Mouse (Mus musculus) naive thymus-derived CD4-positive, alpha-beta T cell, adult 2 months (primary cell): Measurements from ENCODE around the gene Prkn.

Source experiments
- DNase-seq: peaks from one replicate; pipeline ENCODE4 v3.0.0-alpha.2; 2011; ENCODE audit warnings: low read depth

Gene Prkn

GRCm38 (mm10) chr17:11914451-11914850, 1074.3 kb downstream of the Prkn start:
- DNase-seq = no peak

- DNase-seq = no peak
Measured at GRCm38 (mm10) chr17:11918123-11918801, 1078.1 kb downstream of the Prkn start.

- no peak for DNase-seq
Measured at GRCm38 (mm10) chr17:11919581-11919980, 1079.4 kb downstream of the Prkn start.

DNA sequence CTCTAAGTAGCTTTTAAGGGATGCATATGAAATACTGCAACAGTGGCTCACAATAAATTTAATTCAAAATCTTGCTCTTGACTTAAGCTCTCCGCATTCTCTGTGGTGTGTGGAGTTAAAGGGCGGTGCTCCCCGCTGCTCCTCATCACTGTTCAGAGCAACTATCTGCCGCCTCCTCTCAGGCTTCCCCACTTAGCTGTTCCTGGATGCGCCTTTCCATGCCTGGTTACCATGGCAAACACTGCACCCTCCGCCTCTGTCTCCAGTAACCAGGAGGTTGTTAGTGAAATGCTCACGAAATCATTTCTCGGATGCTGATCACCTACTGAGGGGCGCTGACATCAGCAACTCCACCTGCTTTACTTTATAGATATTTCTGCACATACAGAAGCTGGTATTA, 1080.8 kb downstream of the Prkn start:
- DNase-seq = no peak

- DNase-seq = no peak
Measured at GRCm38 (mm10) chr17:11923989-11924388, 1083.8 kb downstream of the Prkn start.

GRCm38 (mm10) chr17:11926865-11927386, 1086.7 kb downstream of the Prkn start:
- DNase-seq = no peak

- no peak for DNase-seq
Measured at GRCm38 (mm10) chr17:11931641-11932040, 1091.5 kb downstream of the Prkn start.

DNA sequence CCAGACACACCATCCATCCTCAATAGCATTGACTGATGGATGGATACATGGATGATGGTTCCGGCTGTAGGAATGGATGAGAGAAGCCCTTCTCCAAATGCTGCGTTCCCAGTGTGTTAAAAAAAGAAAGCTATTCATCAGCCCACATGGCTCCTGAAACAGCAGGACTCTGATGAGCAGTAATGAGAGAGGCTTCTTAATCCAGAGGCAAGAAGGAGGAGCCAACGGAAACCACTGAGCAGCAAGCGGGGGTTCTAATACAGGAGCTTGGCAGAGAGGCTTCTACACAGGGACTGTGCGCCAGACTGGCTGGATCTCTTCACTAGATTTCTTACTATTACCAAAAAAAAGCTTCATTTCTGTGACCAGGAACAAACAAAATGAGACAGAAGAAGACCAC, 1093.6 kb downstream of the Prkn start:
- DNase-seq = no peak

DNA sequence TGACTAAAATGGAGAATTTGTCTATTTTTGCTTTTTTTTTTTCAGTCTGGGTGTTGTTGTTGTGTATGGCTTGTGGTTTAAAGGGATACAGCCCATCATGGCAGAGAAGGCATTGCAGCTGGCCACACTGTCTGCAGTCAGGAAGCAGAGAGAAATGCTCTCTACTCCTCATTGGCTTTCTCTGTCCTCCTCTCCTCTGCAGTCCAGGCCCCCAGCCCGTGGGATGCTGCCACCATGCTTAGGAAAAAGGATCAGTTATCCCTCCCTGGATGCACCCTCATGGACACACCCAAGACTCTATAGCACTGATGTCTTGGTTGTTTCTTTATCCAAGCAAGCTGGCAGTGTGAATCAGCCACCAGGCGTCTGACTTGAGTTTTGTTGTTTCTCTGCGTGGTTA, 1107.3 kb downstream of the Prkn start:
- no peak for DNase-seq

GRCm38 (mm10) chr17:11949551-11950197, 1109.5 kb downstream of the Prkn start:
- DNase-seq = no peak

DNA sequence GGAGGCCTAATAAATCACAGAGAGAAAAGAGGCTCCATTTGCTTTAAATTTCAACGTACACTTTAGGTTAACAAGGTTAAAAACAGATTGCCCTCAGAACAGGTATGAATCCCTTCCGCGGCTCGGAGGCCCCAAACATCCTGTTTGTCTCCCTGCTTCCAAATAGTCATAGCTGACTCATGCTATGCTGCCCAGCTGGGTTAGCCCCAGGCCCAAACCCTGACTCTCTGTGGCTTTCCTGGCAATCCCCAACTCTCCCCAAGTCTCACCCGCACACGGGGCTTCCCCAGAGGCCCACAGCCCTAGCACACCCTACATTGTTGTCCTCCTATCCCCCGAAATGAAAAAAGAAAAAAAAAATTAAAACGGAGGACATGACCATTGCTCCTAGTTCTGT, 1110.0 kb downstream of the Prkn start:
- no peak for DNase-seq

- no peak for DNase-seq
Measured at GRCm38 (mm10) chr17:11955317-11955716, 1115.1 kb downstream of the Prkn start.

DNA sequence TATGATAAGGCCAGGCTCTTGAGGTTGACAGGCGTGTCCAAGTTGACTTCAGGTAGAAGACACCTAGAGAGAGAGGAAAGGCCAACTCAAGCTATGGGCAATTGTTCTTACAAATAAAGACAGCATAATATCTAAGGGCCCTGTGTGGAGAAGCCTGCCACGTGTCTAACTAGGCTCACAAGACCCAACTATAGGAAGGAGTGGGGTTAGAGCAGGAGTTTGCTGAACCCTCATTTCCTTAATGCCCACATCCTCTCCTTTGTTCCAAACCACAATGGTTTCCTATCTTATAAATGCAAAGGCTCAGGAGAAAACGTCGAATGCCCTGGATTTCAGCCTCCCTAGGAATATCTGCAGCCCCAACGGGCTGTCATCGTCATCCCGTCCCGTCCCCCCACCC, 1120.3 kb downstream of the Prkn start:
- no peak for DNase-seq

GRCm38 (mm10) chr17:11962808-11963207, 1122.6 kb downstream of the Prkn start:
- DNase-seq = no peak

- no peak for DNase-seq
Measured at GRCm38 (mm10) chr17:11970160-11970559, 1130.0 kb downstream of the Prkn start.

- DNase-seq = no peak
Measured at GRCm38 (mm10) chr17:11972550-11972949, 1132.4 kb downstream of the Prkn start.

DNA sequence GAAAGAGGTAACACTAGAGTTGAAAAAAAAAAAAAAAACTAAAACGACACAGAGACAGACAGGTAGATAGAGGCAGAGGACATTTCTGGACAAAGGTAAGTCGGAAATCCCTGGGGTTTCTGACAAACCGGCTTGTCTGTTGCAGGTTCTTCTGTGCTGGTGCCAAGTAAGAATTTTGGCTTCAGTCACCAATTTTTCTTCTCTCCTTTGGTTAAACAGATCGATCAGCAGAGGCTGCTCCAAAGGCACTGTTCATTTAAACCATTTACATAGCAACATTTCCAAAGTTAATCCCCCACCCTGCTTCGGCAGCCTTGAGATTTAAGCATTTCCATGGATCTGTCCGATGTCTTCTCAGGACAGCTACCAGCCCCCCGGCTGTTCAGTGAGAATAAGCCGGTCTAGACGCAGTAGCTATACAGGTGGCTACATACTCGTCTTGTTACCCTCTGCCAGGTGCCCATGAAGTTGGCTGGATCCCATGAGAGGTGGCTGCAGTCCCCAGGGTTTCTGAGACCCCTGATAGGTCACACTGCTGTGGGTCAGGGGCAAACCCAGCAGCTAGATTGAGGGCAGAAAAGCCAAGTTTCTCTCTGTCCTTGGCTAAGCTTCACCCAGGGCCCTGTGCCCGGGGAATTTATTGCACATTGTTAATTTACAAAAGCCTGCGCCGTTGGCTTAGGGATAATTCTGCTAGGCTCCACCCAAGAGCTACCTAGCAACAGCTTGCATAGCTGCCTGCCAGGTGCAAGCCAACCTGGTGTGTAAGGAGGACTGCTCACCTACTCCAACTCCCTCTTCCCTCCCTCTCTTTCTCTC, 1133.0 kb downstream of the Prkn start:
- DNase-seq = no peak

- DNase-seq = no peak
Measured at GRCm38 (mm10) chr17:11975062-11975607, 1135.0 kb downstream of the Prkn start.

DNA sequence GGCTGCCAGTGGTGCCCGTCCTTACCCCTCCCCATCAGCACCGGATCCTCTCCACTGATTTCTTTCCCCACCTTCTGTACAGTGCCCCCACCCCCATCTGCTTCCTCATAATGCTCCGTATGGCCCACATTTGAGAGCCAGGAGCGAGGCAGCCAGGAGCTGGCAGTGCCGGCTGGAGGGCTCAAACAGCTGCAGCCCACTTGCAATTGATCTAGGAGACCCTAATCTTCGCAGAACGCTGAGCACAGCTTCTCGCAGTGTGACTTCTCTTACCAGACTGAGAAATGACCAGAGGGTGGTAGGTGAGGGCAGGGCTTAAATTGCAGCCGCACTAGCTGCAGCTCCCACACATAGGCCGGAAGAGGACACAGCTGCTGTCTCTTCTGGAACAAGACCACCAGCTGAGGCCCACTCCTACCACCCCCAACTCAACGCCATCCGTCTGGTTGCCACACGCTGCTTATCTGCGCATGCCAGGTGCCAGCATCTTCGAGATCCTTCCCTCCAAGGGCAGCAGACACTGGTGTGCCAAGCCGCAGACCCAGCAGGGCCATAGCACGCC, 1138.2 kb downstream of the Prkn start:
- DNase-seq = no peak

DNA sequence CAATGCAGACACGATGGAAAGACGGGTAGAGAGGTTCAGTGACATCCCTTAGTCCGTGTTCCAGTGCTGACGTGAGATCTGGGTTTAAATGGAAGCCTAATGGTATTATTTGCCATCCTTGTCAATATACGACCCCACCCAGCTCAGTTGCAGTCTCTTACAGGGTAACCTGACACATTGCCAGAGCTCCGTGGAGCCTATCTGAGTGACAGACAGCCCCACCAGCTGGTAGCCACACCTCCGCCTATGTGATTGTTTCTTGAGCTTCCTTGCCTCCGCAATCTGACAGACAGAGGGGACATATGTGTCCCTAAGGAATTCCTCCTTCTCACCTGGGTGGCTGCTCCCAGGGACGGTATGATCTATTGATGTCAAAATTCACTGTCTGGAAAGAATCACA, 1141.5 kb downstream of the Prkn start:
- no peak for DNase-seq

- DNase-seq = no peak
Measured at GRCm38 (mm10) chr17:11988110-11988837, 1148.1 kb downstream of the Prkn start.

DNA sequence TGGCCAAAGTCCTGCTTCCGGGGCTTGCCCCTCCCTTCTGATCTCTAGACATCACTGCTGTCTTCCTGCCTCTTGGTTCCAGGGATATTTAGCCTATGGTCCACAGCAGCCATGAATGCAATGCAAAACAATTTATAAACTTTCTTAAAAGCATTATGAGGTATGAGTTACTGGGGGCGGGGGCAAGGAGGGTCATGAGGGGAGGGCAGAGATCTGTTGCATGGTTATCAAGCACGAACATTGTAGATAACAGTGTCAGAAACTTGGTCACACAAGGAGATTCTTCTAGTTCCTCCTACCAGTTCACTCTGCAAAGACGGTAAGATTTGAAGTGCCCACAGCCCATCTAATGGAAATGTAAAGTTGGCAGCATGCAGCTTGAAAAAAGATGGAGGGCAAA, 1149.1 kb downstream of the Prkn start:
- DNase-seq = no peak
